Mouse (Mus musculus): ENCODE data around the gene Zkscan17. TPM values are rescaled to one million over a fixed set of nuclear protein-coding genes. Genes with fewer than 3 reads are reported as not detected.

Gene Zkscan17
- total RNA-seq, 2 experiments from 2014 or later, result 14.5 to 14.9 TPM

DNA sequence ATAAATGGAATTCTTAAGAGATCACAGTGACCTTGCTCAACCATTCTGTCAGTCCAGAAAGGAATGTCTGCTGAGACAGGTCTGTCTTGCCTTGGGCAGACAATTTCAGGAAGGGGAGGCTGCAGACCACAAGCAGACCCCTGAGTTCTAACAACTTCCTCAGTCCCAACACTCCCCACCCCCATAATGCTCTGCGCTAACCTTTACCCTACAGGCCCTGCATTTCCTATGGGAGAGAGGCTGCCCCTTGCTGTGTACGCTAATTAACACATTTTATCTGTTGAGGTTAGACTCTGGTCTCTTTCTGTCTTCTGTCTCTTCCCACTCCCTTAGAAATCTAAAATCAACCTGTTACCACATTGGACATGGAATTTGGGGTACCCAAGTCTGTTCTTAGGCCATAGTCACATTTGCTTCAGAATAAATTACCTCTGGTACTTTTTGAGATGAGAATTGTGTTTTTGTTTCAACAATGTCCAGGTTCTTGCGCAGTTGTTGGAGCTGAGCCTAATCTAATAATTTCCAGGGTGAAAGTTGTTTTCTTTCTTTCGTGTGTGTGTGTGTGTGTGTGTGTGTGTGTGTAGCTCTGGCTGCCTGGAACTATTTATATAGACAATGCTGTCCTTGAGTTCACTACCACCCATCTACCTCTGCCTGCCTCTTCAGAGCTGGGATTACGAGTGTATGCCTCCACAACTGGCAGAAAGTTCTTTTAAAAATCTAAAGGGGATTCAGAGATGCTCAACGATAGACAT, 6.6 kb downstream of the Zkscan17 start:
- no peak for DNase-seq

DNA sequence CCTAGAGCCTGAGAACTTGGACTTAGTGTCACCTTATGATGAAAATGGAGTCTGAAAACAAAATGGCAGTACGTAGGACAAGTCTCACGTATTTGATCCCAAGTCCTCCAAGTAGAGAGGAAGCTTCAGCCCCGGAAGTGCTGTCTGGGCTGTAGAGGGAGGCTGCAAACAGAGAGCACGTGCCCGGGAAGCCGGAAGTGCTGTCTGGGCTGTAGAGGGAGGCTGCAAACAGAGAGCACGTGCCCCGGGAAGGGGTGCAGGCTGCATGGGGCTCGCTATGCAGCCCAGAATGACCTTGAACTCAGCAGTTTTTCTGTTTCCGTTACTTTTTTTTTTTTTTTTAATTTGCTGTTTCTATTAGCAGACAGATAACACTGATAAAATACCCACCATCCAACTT, 8.3 kb downstream of the Zkscan17 start:
- DNase-seq, result no peak

DNA sequence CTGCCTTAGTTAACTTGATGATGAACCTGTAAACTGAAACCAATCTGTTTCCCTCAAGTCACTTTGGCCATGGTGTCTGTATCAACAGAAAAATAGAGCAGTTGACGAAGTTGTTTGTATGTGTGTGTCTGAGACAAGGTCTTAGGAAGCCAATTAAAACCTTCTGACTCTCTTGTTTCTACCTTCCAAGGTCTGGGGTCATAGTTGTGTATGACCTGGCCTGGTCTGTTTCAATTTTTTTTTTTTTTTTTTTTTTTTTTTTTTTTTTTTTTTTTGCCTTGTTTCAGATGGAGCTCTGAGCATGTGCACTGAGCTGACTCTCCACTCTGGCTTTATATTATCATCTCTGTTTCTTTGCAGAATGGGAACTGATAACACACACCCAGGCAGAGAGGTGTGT, 9.1 kb downstream of the Zkscan17 start:
- DNase-seq, result no peak

DNA sequence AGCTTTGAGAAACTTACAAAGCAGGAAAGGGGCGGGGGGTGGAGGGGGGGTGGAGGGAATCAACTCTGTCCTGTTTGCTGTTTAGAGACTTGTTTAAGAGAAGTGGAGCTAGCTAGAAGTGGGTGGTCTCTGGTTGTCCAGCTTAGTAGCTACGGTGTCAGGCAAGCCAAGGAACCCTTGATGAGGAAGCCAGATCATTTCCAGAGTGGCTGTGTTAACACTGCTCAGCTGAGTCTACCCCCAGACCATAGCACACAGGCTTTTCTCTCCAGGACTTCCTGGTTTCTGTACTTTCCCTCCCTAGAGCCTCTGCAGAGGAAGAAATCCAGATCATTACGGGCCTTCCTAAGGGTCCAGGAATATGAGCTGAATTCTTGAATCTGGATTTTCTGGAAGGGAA, 11.8 kb downstream of the Zkscan17 start:
- DNase-seq, result no peak

DNA sequence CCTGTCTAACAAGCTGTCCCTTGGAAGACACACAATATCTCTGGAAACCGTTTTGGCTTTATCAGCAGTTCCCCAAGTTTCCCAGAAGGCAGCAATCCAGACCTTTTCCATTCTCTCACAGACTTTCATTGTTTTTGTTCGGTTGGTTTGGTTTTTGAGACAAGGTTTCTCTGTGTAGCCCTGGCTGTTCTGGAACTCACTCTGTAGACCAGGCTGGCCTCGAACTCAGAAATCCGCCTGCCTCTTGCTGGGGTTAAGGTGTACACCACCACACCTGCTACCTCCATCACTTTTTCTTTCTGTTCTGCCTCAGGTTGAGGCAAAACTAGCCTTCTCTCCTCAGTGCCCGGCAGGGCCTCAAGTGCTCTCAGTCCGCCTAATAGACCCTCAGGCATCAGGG, 12.2 kb downstream of the Zkscan17 start:
- DNase-seq, result no peak

DNA sequence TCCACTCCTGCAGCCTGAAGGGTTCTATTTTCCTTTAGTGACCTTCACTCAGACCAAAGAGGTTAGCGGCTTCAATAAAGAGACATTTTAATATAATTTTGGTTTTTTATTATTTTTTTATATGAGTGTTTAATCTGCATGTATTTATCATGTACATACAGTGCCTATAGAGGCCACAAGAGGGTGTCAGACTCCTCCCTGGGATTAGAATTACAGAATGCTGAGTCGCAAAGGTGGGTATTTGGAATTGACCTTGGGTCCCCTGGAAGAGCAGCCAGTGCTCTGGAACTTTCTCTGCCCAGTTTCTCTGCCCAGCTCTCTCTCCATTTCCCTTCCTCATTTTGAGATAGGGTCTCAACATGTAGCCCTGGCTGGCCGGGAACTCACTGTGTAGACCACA, 13.0 kb downstream of the Zkscan17 start:
- DNase-seq, result no peak

DNA sequence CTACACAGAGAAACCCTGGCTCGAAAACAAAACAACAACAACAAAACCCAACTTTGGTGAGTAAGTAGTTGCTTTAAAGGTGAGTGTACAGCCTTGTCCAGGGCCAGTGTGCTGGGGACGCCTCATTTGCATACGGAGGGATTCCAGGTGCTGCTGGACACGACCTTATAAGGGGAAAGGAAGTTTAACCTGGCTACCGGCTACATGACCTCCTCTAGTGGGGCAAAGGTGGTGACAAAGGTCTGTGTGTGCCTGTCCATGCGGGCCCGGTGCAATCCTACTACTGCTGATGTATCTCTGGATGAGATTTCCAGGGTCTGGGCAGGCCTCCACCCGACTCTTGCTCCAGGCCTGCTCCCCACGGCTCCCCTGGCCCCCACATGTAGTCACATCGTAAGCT, 13.8 kb downstream of the Zkscan17 start:
- no peak for DNase-seq

DNA sequence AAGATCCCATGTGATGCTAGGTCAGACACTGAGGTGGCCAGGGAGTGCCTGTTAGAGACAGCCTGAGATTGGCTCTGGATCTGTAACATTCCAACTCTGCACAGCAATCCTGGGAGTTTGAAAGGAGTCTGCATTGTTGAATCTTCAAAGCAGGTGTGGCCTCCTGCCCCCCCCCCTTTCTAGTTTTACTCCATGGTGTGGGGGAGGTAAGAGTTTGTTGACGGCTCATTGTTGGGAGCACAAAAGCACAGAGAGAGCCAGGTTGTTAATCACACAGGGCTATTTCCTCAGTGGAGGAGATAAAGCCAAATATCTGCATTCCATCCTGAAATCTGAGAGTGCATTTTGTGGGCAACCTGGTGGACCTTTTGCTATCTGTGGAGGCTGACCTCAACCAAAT, 15.0 kb downstream of the Zkscan17 start:
- DNase-seq, result no peak

DNA sequence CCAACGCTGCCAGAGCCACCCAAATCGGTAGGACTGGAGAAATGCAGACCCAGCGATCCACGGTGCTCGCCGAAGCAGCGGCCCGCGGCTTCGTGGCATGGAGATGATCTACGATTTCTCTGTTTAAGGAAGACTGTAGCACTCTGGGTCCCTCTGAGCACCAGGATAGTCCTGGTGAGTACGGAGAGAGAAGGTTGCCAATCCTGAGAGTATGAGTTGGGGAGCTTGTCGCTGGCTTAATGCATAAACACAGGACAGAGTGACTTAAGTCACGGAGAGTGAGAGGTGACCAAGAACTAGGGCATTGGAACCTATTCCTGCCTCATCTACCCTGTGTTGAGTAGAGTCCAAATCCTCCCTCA, 19.9 kb downstream of the Zkscan17 start:
- no peak for DNase-seq

DNA sequence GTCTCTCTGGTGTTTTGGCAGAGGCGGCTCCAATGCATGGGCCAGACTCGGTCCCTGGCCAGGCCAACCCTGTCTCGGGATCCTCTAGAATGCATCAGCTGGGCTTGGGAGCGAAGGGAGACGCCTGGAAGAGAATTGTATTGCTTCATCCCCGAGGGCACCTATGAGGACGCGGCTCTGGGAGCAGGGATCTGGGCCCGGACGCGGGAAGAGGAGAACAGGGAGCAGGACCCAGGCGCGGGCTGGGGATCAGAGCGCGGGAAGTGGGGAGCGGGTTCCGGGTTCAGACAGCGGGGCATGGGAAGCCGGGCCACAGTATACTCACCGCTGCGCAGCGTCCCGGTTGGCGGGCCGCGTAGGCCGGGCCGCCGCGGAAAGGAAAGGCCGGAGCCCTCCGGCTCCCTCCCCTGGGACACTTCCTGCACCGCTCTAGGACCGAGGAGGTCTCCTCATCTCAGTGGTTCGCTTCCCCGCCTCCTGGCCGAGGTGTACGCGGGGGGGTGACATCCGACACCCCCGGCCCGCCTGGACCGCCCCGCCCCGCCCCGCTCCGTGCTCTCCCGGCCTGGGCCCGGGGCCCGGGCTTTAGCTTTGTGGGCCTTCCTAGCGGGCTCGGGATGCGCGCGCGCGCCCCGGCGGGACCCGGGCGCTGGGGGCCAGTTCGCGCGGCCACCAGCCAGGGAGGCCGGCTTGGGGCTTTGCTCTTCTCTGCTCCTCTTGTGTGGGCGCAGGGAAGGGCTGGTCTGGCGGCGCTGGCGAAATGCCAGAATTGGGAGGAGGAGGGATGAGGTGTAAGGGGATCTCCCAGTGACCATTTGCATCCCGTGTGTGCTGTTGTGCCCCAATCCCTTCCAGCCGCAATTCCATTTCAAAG, 20.5 kb downstream of the Zkscan17 start:
- peak; percentile 91 for DNase-seq

DNA sequence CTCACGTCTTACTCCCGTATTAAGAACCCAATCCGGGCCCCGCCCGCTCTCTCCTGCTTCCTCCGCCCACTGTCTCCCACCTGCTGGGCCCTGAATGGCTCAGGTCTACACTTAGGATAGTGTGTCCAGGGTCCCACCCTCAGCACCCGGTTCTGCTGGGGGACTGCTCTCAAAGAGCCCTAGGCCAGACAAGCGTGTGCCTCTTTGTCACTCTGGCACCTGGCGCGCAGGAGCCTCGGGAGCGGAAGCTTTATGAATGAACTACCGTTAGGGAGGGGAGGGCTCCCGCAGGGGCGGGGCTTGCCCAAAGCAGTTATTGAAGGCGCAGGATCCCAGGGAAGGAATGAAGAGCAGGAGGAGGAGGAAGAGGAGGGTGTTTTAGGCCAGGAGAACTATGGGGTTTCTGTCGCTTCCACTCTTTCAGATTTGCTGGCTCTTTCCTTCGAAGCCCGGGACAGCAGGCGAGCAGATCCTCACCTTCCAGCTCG, 21.2 kb downstream of the Zkscan17 start:
- DNase-seq, result peak; percentile 50

DNA sequence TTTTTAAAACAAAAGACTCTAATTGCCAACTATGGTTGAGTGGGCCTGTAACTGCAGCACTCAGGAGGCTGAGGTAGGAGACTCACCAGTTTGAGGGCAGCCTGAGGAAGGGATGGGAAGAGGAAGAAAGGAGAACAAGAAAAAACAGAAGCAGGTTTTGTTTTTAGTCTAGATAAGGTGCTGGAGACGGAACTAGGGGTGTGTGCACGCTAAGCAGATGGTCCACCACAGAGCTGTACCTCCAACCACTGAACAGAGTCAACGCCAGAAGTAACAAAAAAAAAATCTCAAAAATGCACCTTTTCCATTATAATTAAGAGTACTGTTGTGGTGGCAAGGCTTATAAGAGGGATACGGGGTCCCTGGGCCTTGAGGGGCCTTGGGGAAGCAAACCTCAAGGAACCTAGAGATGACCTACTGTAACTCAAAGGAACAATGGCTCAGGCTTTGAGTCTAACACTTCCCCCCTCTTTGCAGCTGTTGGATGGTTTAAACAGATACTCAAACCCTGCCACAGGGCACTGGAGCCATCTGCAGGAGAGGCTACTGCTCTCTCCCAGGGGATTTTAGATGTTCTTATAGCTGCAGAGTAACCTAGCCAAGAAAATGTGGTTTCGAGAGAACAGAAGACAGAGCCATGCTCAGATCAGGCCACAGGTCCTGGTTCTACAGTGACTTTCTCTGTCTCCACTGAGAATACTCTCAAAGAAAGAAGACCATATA, 24.4 kb downstream of the Zkscan17 start:
- no peak for DNase-seq

DNA sequence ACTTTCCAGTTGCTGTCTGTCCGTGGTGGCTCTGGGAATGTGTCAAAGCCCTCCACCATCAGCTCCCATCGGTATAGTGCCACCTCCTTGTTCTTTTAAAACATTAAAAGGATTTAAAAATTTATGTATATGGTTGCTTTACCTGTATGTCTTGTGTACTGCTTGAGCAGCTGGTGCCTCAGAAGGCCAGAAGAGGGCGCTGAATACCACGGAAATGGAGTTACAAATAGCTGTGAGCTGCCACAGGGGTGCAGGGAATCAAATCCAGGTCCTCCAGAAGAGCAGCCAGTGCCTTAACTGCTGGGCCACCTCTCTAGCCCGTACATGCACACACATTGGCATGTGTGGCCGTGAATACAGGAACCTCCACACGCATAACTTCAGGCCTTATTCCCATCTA, 28.8 kb downstream of the Zkscan17 start:
- no peak for DNase-seq

DNA sequence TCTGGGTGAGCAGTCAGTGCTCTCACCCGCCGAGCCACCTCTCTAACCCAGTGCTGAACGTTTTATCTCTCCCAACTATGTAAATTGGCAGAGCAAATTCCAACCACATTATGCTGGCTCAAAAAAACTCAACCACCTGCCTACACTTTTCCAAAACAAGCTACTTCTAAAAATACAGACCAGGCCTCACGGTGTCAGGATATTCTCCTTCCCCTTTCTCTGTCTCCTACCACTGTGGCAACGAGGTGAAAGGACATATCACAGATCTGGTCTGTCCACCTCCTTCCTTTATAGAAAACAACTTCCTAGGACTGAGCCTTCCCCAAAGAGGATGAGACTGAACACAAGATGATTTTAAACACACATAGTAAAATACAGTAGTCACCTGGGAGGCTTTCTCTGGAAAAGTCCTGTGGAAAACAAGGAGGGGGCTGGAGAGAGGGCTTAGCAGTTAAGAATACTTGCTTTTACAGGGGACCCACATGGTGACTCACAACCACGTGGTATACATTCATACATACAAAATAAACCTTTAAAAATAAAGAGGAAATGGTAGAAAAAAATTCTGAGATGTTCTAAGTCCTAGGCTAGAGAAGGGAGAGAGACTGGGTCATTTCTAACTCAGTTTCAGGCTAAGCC, 29.8 kb downstream of the Zkscan17 start:
- DNase-seq, result no peak

DNA sequence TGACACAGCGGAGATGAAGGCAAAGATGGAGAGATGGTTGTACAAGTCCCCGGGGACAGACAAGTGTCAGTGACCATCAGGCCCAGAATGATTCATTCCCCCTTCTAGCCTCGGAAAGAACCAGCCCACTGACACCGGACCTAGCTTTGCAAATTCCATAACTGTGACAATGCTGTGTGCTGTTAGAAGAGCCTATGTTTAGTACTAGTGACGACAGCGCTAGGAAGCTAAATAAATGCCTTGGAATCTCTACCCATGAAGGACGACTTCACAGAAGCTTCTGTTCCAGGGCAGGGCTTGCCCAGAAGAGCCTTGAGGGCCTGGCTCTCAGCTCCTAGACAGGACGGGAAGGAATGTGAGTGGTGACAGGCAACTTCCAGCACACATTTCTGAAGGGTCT, 40.3 kb downstream of the Zkscan17 start:
- no peak for DNase-seq

DNA sequence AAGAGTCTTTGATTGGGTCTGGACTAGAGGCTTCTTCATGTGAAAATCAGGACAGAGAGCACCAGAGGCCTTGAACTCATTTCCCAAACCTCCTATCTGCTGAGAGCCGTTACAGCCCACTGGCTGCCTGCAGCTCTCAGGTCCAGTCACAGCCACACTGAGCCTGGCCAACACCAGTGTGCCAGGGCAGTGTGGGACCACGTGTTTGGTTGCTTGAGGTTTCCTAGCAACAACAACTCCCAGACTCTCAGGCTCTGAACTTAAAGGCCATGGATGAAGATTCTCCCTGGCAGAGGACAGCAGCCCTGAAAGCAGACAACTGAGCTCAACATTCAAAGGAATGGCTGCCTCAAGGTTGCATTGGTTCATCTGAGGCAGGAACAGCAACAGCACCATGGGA, 40.9 kb downstream of the Zkscan17 start:
- DNase-seq, result no peak

DNA sequence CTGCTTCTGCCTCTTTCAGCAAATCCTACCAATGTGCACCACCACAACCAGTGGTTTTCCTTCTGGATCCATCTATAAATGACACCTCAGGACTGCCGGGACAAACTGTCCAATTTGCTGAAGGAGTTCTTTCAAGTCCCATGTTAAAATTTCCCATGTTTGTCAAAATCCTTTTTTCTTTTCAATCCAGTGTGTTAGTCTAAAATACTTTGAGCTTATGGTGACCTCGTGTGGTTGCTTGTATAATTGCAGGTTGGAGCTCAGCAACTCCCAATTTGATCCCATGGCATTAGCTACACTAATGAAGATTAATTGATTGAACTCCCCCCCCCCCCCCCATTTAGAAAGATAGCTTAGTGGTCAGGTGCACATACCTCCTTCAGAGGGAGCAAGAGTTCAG, 43.3 kb downstream of the Zkscan17 start:
- peak; percentile 45 for DNase-seq

DNA sequence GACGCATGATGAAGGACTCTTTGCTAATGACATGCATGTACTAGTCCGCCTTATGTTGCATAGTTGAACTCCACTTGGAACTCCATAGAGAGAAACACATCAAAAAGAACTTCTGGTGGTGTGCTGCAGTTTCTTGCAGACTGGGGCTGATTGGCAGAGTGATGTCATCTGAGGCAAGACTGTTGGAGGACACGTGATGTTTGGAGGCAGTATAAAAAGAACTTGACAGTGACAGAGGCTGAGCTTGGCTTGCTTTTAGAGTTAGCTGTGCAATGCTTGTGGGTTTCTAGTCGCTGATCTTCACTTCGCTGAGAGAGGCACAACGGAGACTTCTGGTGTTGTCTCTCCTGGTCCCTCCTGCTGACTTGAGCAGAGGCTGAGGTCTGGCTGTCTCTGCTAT, 49.3 kb downstream of the Zkscan17 start:
- no peak for DNase-seq

DNA sequence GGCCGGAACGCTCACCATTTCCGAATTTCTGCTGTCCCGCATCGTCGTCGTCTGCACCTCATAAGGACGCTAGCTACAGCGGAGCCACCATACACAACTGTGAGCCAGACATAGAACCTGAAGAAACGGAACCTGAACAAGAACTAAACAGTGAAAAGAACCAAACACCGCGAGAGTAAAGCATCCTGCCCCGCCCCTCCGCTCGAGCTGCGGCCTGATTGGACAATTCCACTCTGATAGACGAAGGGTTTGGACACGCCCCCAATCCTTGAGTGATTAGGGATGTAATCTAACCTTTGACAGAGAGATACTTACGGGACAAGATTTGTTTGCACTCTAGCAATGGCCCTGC, 54.2 kb downstream of the Zkscan17 start, which contains the start of gene Zfp867:
TSS of gene Zfp867 (minus strand) at position 149 of the 352 bp plus-strand sequence.
- DNase-seq, result peak; percentile 88

DNA sequence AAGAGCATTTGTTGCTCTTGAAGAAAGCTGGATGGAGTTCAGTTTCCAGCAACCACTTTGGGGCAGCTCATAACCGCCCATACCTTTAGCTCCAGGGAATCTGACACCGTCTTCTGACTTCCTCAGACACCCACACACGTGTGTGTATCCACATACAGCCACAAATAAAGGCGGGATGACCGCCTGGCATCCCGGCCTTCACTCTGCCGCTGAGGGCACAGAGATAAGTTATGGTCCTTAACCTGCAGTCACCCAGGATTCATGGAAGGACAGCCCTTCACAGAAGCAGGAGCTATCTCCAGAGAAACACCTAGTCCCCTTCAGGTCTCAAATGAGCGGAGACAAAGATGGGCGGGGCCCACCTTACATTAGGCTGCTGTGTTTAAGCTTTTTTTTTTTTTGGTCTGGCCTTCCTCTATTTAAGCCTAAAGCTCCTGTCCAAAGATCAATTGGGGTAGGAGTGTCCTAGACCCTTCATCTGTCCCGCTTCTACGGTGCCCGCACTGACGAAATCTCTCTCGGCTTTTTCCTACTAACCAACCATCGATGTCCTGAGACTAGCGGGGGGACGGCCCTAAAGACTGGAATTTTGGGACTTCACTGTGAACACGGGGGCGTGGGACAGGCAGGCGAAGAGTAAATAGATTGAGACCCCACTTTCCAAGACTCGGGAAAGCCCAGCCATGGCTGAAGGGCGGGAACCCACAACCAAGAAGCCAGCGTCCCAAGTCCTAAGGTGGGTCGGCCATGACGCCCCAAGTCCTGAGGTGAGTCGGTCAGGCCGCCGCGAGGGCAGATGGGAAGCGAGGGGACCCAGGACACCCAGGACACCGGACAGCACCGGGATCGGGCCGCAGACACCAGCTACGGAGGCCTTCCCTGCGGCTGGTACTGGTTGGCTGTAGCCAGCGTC, 54.9 kb downstream of the Zkscan17 start:
- no peak for DNase-seq

DNA sequence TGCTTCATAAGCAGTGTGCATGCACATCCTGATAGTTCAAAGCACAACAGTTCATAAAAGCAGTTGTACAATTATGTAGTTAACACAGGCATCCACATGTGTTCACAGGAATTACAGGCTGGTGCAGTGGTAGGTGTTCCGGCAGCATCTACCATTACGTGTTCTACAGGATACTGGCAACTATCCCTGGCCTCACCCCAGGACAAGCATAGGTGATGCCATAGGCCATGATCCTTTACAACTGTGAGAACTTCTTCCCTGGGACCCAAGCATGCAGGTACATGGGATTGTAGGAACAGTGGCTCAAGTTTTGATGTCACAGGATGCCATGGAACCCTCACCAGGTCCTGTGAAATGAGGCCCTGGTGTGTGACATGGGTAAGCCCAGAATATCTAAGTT, 66.1 kb downstream of the Zkscan17 start:
- no peak for DNase-seq
